Mouse (Mus musculus): ENCODE measurements around the gene Olfr850. TPM values are rescaled to one million over a fixed set of nuclear protein-coding genes. Genes with fewer than 3 reads are reported as not detected.

Olfr850 gene
- not detected for total RNA-seq (2018; cell fraction: chromatin; rRNA removed)
- total RNA-seq (2018; cell fraction: cytosol; rRNA removed) = not detected
- not detected for total RNA-seq (2018; cell fraction: nucleus; rRNA removed)
- polyA plus RNA-seq (2018) = not detected in 3 replicates

DNA sequence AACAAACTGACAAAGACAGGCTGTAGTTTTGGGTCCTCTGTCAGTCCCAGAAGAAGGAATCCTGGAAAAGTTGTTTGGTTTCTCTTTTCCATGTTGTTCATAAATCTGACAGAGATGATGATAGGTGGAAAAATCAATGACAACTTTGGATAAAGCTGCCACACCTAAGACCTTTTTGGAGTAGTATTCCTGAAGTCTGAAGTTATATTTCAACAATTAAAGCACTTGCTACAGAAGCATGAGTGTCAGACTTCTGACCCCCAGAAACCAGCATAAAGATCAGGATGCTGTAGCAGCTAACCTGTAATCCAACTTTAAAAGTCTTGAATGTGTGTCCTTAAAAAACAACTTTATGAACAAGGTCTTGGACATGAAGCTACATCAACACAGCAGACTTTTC is at the start of gene Olfr850:
Gene Olfr850 (minus strand): TSS at position 101 of the 400 bp plus-strand sequence.
- Histone ChIP-seq H3K27ac (no peak within 1 kb of the TSS), H3K4me3 (ENCODE audit: inconsistent target) (no peak within 1 kb of the TSS), H3K36me3 (ENCODE audit: inconsistent target) (no peaks in the 10 kb centered on the region), H3K79me2 (ENCODE audit: inconsistent target) (no peaks in the 10 kb centered on the region)

DNA sequence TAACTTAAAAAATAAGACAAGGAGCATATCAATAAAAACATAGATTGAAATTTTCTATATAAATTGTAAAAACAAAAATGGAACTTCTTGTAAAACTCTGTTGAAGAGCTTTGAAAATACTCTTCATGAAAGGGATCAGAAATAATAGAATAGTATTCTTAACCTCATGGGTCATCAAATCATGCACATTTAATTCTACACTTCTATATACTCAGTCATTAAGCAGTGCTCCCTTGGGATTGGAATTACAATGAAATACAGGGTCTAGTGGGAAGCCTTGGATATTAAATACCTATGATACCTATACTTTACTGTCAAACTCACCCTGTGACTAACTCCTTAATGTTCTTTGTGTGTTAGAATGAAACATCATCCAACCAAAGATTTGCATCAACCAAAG is 14.9 kb upstream of the Olfr850 start, which contains the start of gene Olfr851:
Gene Olfr851 (plus strand): TSS at position 301 of the 400 bp plus-strand sequence.
- H3K27ac ChIP-seq = no peak within 1 kb of the TSS
- H3K36me3 ChIP-seq (ENCODE audit: inconsistent target) = no peaks in the 10 kb centered on the region
- H3K79me2 ChIP-seq (ENCODE audit: inconsistent target) = no peaks in the 10 kb centered on the region
- H3K4me3 ChIP-seq (ENCODE audit: inconsistent target) = no peak within 1 kb of the TSS

DNA sequence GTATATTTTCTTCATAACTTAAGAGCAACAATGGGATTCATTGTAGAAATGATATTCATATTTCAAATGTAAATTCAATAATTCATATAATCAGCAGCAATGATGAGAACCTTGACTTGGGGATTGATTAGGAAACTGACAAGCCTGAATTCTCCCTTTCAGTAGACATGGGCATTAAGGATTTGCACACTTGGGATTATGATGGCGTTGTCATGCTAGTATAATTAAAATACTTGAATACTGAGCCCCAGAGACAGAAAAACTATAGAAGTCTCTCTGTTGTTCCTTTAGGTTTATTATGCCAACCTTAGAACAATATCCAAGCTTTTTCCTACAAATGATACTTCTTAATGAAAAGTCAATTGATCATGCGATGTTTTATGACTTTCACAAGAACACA is 38.1 kb downstream of the Olfr850 start, which contains the start of gene Olfr849:
Gene Olfr849 (plus strand): TSS at position 301 of the 400 bp plus-strand sequence.
- 86% methylated on average over 1 of the region's 2 CpGs for WGBS (ENCODE audit: missing documents)

More for the DNA sequence above, 38.1 kb downstream of the Olfr850 start, which contains the start of gene Olfr849:
- Histone ChIP-seq H3K27ac (no peak within 1 kb of the TSS), H3K4me3 (ENCODE audit: inconsistent target) (no peak within 1 kb of the TSS), H3K79me2 (ENCODE audit: inconsistent target) (no peaks in the 10 kb centered on the region), H3K36me3 (ENCODE audit: inconsistent target) (no peaks in the 10 kb centered on the region)

Other genes starting within 250 kb of the Olfr850 start
- gene Olfr843, start 226.3 kb downstream of the Olfr850 start, polyA plus RNA-seq (2018) = not detected in 3 replicates
- not detected in 3 replicates for gene Olfr844, start 161.9 kb downstream of the Olfr850 start, polyA plus RNA-seq (2018)
- not detected in 3 replicates for gene Olfr845, start 141.8 kb downstream of the Olfr850 start, polyA plus RNA-seq (2018)
- not detected in 3 replicates for gene Olfr846, start 114.2 kb downstream of the Olfr850 start, polyA plus RNA-seq (2018)
- not detected in 3 replicates for gene Olfr847, start 99.6 kb downstream of the Olfr850 start, polyA plus RNA-seq (2018)
- not detected in 3 replicates for gene Olfr849, start 38.0 kb downstream of the Olfr850 start, polyA plus RNA-seq (2018)
- gene Olfr851, start 15.0 kb upstream of the Olfr850 start, polyA plus RNA-seq (2018) = not detected in 3 replicates
- gene Olfr853, start 62.8 kb upstream of the Olfr850 start, polyA plus RNA-seq (2018) = not detected in 3 replicates
- not detected in 3 replicates for gene Olfr854, start 89.1 kb upstream of the Olfr850 start, polyA plus RNA-seq (2018)
- gene Olfr855, start 104.4 kb upstream of the Olfr850 start, polyA plus RNA-seq (2018) = not detected in 3 replicates
- 6.9 to 10.8 TPM (median 8.5 TPM) in 3 replicates for gene Zfp317, start 143.9 kb upstream of the Olfr850 start, polyA plus RNA-seq (2018)
- gene Olfr857, start 231.2 kb upstream of the Olfr850 start, polyA plus RNA-seq (2018) = not detected in 3 replicates